Mouse (Mus musculus): ENCODE measurements around the gene Nod1. TPM values are rescaled to one million over a fixed set of nuclear protein-coding genes. Genes with fewer than 3 reads are reported as not detected.
A peak's percentile ranks its signal among the peaks of the same experiment; 100 is the strongest.

Gene Nod1
- polyA plus RNA-seq, 1 experiment from 2014 or later = 3.3 TPM

- TF ChIP-seq CTCF (IDR thresholded peaks at IDR 0.05; ENCODE audit: low read depth) (no peak), EP300 (IDR thresholded peaks at IDR 0.05; ENCODE audit: low read depth) (no peak)
- Histone ChIP-seq H3K27ac (ENCODE audit: low read depth) (peak overlapping the region; percentile 71), H3K27me3 (ENCODE audit: insufficient read depth, low read length) (no peaks in the 10 kb centered on the region), H3K4me1 (ENCODE audit: insufficient read depth) (peaks cover 5% of the 10 kb centered on the region; the same call in 1 of the 2 replicates), H3K9ac (replicated peaks) (peak overlapping the region; percentile 74), H3K4me2 (ENCODE audit: low read depth, low read length) (peak overlapping the region; percentile 91), H3K9me3 (ENCODE audit: low read length) (no peaks in the 10 kb centered on the region), H3K4me3 (ENCODE audit: low read depth, low read length) (peak overlapping the region; percentile 56), H3K36me3 (replicated peaks; ENCODE audit: insufficient read depth, low read length) (no peaks in the 10 kb centered on the region)
- 32% methylated on average over 8 of the region's 8 CpGs for WGBS (ENCODE audit: insufficient replicate concordance)
- DNase-seq (no peak), ATAC-seq (peak; percentile 26)
Measured at GRCm38 (mm10) chr6:54971731-54972110, 691 bp downstream of the Nod1 start.

DNA sequence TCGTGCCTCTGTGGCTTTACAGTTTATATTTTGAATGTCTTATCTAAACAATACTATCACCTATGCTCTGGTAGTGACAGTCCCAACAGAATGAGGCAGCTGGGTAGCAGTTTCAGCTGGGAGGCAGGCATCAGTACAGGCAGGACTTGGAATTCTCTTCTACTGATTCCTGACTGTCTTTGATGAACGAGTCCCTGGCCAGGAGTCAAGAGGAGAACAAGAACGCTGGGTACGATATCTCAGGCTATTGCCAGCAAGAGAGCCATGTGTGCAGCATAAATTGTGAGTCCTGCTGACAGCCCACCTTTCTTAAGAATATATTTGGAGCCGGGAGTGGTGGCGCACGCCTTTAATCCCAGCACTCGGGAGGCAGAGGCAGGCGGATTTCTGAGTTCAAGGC is 1.9 kb downstream of the Nod1 start:
- DNase-seq (no peak), ATAC-seq (no peak)
- Histone ChIP-seq H3K4me2 (ENCODE audit: low read depth, low read length) (peak overlapping the region; percentile 91; the same call in 1 of the 2 replicates), H3K27ac (ENCODE audit: low read depth) (no peak overlapping the region), H3K4me1 (ENCODE audit: insufficient read depth) (peaks cover 5% of the 10 kb centered on the region; the same call in 1 of the 2 replicates), H3K36me3 (replicated peaks; ENCODE audit: insufficient read depth, low read length) (no peaks in the 10 kb centered on the region), H3K9me3 (ENCODE audit: low read length) (no peaks in the 10 kb centered on the region), H3K4me3 (ENCODE audit: low read depth, low read length) (no peak overlapping the region), H3K9ac (replicated peaks) (no peak overlapping the region), H3K27me3 (ENCODE audit: insufficient read depth, low read length) (no peaks in the 10 kb centered on the region)
- no peak for TF ChIP-seq CTCF (IDR thresholded peaks at IDR 0.05; ENCODE audit: low read depth)
- no peak for TF ChIP-seq EP300 (IDR thresholded peaks at IDR 0.05; ENCODE audit: low read depth)
- 74% methylated on average over 9 of the region's 9 CpGs for WGBS (ENCODE audit: insufficient replicate concordance)

- peaks cover 5% of the 10 kb centered on the region; the same call in 1 of the 2 replicates for H3K4me1 ChIP-seq (ENCODE audit: insufficient read depth)
- H3K27me3 ChIP-seq (ENCODE audit: insufficient read depth, low read length) = no peaks in the 10 kb centered on the region
- no peak overlapping the region for H3K27ac ChIP-seq (ENCODE audit: low read depth)
- H3K9ac ChIP-seq (replicated peaks) = no peak overlapping the region
- no peaks in the 10 kb centered on the region for H3K9me3 ChIP-seq (ENCODE audit: low read length)
- no peak overlapping the region for H3K4me2 ChIP-seq (ENCODE audit: low read depth, low read length)
- no peak for TF ChIP-seq CTCF (IDR thresholded peaks at IDR 0.05; ENCODE audit: low read depth)
- TF ChIP-seq EP300 (IDR thresholded peaks at IDR 0.05; ENCODE audit: low read depth) = no peak
- WGBS (ENCODE audit: insufficient replicate concordance) = 60% methylated on average over 2 of the region's 2 CpGs
- no peak for ATAC-seq
- no peak overlapping the region for H3K4me3 ChIP-seq (ENCODE audit: low read depth, low read length)
- no peaks in the 10 kb centered on the region for H3K36me3 ChIP-seq (replicated peaks; ENCODE audit: insufficient read depth, low read length)
- DNase-seq = no peak
Measured at GRCm38 (mm10) chr6:54969801-54970200, 2.6 kb downstream of the Nod1 start.

DNA sequence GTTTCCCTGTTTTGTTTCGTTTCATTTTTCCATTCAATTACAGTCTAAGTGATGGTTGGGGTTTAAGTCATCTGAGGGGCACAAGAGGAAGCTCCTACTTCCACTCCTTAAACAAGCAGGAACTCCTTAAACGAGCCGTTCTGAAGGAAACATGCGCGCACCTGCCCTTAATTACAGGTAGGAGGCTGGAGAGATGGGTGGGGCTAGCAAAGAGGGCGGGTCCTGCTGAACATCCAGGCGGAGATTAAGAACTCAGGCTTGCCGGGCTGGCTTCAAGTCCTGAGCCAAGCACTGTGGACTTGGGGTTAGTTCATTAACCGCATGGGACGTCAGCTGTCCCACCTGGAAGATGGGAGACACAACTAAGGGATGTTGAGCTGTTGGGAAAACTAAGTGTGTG is 4.8 kb downstream of the Nod1 start:
- Histone ChIP-seq H3K4me1 (ENCODE audit: insufficient read depth) (peaks cover 5% of the 10 kb centered on the region; the same call in 1 of the 2 replicates), H3K27me3 (ENCODE audit: insufficient read depth, low read length) (no peaks in the 10 kb centered on the region), H3K27ac (ENCODE audit: low read depth) (no peak overlapping the region), H3K36me3 (replicated peaks; ENCODE audit: insufficient read depth, low read length) (no peaks in the 10 kb centered on the region), H3K9me3 (ENCODE audit: low read length) (no peaks in the 10 kb centered on the region), H3K9ac (replicated peaks) (no peak overlapping the region), H3K4me2 (ENCODE audit: low read depth, low read length) (no peak overlapping the region), H3K4me3 (ENCODE audit: low read depth, low read length) (no peak overlapping the region)
- TF ChIP-seq CTCF (IDR thresholded peaks at IDR 0.05; ENCODE audit: low read depth) (no peak), EP300 (IDR thresholded peaks at IDR 0.05; ENCODE audit: low read depth) (no peak)
- no peak for ATAC-seq
- 42% methylated on average over 10 of the region's 10 CpGs for WGBS (ENCODE audit: insufficient replicate concordance)
- no peak for DNase-seq

- Histone ChIP-seq H3K27me3 (ENCODE audit: insufficient read depth, low read length) (no peaks in the 10 kb centered on the region), H3K4me3 (ENCODE audit: low read depth, low read length) (no peak overlapping the region), H3K27ac (ENCODE audit: low read depth) (no peak overlapping the region), H3K36me3 (replicated peaks; ENCODE audit: insufficient read depth, low read length) (no peaks in the 10 kb centered on the region), H3K4me2 (ENCODE audit: low read depth, low read length) (no peak overlapping the region), H3K9ac (replicated peaks) (no peak overlapping the region), H3K9me3 (ENCODE audit: low read length) (no peaks in the 10 kb centered on the region), H3K4me1 (ENCODE audit: insufficient read depth) (no peaks in the 10 kb centered on the region)
- 62% methylated on average over 5 of the region's 5 CpGs for WGBS (ENCODE audit: insufficient replicate concordance)
- no peak for DNase-seq
- ATAC-seq = no peak
- TF ChIP-seq EP300 (IDR thresholded peaks at IDR 0.05; ENCODE audit: low read depth) (no peak), CTCF (IDR thresholded peaks at IDR 0.05; ENCODE audit: low read depth) (no peak)
Measured at GRCm38 (mm10) chr6:54965234-54965633, 7.2 kb downstream of the Nod1 start.

DNA sequence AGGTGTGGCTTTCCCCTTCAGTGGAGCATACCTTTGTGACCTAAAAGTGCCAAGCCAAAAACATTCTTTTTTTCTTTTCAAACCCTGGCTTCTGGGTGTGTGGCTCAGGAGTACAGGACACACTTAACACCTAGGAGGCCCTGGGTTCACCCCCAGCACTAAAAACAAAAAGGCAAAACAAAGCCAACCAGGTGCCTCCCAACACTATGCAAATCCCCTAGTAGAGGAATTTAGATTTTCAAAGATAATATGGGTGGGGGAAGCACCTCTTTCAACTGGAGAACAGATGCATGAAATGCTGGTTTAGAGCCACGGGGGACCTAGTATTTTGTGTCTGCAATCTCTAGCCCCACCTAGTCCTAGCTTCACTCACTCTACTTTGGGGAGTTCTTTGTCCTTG is 7.7 kb downstream of the Nod1 start:
- H3K9me3 ChIP-seq (ENCODE audit: low read length) = no peaks in the 10 kb centered on the region
- ATAC-seq (no peak), DNase-seq (no peak)
- no peaks in the 10 kb centered on the region for H3K4me1 ChIP-seq (ENCODE audit: insufficient read depth)
- H3K27ac ChIP-seq (ENCODE audit: low read depth) = no peak overlapping the region
- H3K9ac ChIP-seq (replicated peaks) = no peak overlapping the region
- no peaks in the 10 kb centered on the region for H3K36me3 ChIP-seq (replicated peaks; ENCODE audit: insufficient read depth, low read length)
- TF ChIP-seq EP300 (IDR thresholded peaks at IDR 0.05; ENCODE audit: low read depth) = no peak
- TF ChIP-seq CTCF (IDR thresholded peaks at IDR 0.05; ENCODE audit: low read depth) = no peak
- H3K27me3 ChIP-seq (ENCODE audit: insufficient read depth, low read length) = no peaks in the 10 kb centered on the region
- H3K4me3 ChIP-seq (ENCODE audit: low read depth, low read length) = no peak overlapping the region
- 50% methylated on average over 1 of the region's 1 CpGs for WGBS (ENCODE audit: insufficient replicate concordance)
- H3K4me2 ChIP-seq (ENCODE audit: low read depth, low read length) = no peak overlapping the region

DNA sequence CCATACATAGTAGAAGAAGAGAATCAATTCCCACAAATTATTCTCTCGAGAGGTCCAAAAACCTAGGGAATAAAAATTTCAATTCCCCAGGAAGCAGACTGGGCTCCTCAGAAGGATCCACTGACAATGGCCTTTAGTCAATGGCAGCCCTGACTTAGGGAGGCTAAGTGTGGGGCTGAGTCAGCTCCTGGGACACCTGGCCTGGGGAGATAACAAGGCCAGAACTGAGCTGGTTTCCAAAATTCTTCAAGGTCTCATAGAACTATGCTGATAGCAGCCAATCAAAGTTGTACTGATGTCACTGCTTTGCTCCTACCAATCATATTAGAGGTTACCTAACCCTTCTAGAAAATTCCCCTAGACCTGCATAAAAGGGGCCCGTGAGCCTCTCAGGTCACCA is 8.8 kb downstream of the Nod1 start:
- Histone ChIP-seq H3K4me3 (ENCODE audit: low read depth, low read length) (no peak overlapping the region), H3K4me2 (ENCODE audit: low read depth, low read length) (no peak overlapping the region), H3K9me3 (ENCODE audit: low read length) (no peaks in the 10 kb centered on the region), H3K4me1 (ENCODE audit: insufficient read depth) (no peaks in the 10 kb centered on the region), H3K27ac (ENCODE audit: low read depth) (no peak overlapping the region), H3K27me3 (ENCODE audit: insufficient read depth, low read length) (no peaks in the 10 kb centered on the region), H3K9ac (replicated peaks) (no peak overlapping the region), H3K36me3 (replicated peaks; ENCODE audit: insufficient read depth, low read length) (no peaks in the 10 kb centered on the region)
- DNase-seq (no peak), ATAC-seq (no peak)
- TF ChIP-seq CTCF (IDR thresholded peaks at IDR 0.05; ENCODE audit: low read depth) = no peak
- TF ChIP-seq EP300 (IDR thresholded peaks at IDR 0.05; ENCODE audit: low read depth) = no peak
- 70% methylated on average over 2 of the region's 2 CpGs for WGBS (ENCODE audit: insufficient replicate concordance)
